Mouse (Mus musculus) left cerebral cortex, postnatal 36 days (tissue): ENCODE results near the gene Gpbp1. TPM values are rescaled to one million over a fixed set of nuclear protein-coding genes. Genes with fewer than 3 reads are reported as not detected.
A peak's percentile ranks its signal among the peaks of the same experiment; 100 is the strongest.

Experiments used
- DNase-seq, 2 experiments: peaks; one replicate each; pipeline ENCODE4 v3.0.0; 2021 to 2022; ENCODE audit warnings: low spot score in 2 of 2, mixed read lengths in 1 of 2
- intact Hi-C: fragments of 180-260 bp; cut with DNase I; formaldehyde crosslinking; loops from one replicate; pipeline ENCODE4 v1.15.1; 2025
- total RNA-seq, 2 experiments: library from RNA; stranded (reverse); gene quantifications; 2 replicates each; pipeline ENCODE4 v1.2.3; 2021

Gpbp1 gene
- total RNA-seq, 2 experiments from 2014 or later, result 75.5 to 89.7 TPM

- peak in 1 of 2 experiments; percentile 21 for DNase-seq
- intact Hi-C loops, result no loop called here
Observed at GRCm38 (mm10) chr13:111384011-111384985, 105.6 kb downstream of the Gpbp1 start.

Other genes starting within 250 kb of the Gpbp1 start
- not detected for gene Actbl2, start 235.1 kb downstream of the Gpbp1 start, total RNA-seq
- gene Gm49496, start 59.8 kb upstream of the Gpbp1 start, total RNA-seq, result not detected
- not detected for gene Gm10198, start 102.7 kb upstream of the Gpbp1 start, total RNA-seq
- 10 to 100 TPM; 22.4 to 25.0 TPM for gene Mier3, start 190.9 kb upstream of the Gpbp1 start, total RNA-seq